Mouse (Mus musculus) liver, postnatal 0 days (tissue): ENCODE measurements at regions not wholly inside any gene's neighbourhood (a gene's known extent, or its start where the extent isn't known, plus 50 kb on each side); places are given as distances from the start of the nearest gene placed in this dataset.

Source experiments
- CTCF ChIP-seq: sonication (generic); IDR thresholded peaks from 2 replicates; pipeline ENCODE4 v1.5.1; 2016; ENCODE audit warnings: antibody characterized with exemption, low read depth
- EP300 ChIP-seq: IDR thresholded peaks from 2 replicates; pipeline ENCODE4 v1.6.1; 2016; ENCODE audit warnings: antibody characterized with exemption, low read depth, mild to moderate bottlenecking

DNA sequence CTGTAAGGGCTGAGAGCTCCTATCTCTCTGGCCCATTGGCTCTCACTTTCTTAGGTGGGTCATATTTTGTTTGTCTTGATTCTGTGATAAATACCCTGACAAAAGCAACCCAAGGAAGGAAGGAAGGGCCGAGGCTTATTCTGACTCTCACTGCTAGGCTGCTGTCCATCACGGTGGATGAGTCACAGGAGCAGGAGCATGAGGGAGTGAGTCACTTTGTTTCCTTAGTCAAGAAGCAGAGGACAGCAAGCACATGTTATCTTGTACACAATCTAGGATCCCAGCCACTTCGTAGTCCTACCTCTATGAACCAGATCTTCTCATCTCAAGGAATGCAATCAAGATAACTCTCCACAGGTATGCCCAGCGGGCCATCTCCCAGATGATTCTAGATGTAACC, 69.9 kb downstream of the Atp6v1g3 start:
- no peak for TF ChIP-seq CTCF
- TF ChIP-seq EP300, result no peak
